Mouse (Mus musculus) embryonic fibroblast, embryonic 13.5 days (primary cell): ENCODE measurements around the gene Tmem184a.

Source experiments
- CTCF ChIP-seq: IDR thresholded peaks from 2 replicates; pipeline ENCODE4 v1.5.1; 2011; ENCODE audit warnings: mild to moderate bottlenecking, control low read depth, low read length, moderate library complexity, borderline replicate concordance; ENCODE audit not compliant: insufficient read depth
- POLR2A ChIP-seq: IDR thresholded peaks from 2 replicates; pipeline ENCODE4 v1.6.1; 2011; ENCODE audit warnings: low read depth, mild to moderate bottlenecking, control low read depth, low read length, moderate library complexity

DNA sequence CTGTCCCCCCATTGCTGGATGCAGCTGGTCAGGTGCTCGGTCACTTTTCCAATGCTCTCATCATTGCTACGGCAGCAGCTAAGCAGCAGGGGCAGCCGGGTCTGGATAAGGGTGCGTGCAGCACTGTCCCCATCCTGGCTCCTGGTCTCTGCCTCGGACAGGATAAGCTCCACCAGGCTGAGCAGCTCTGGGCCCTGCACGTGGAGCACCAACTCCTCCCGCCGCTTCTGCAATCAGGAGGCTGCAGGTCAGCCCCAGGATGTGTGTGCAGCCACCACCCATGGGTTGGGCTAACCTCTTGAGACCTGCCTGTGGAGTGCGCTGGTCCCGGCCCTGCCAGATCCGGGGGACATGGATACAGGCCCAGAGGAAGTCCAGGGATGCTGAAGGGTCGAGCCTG is 63.6 kb downstream of the Tmem184a start:
- TF ChIP-seq CTCF = no peak
- no peak for TF ChIP-seq POLR2A
